Mouse (Mus musculus) heart, postnatal 0 days (tissue): ENCODE results near the gene Krt82.

Experiments
- CTCF ChIP-seq: IDR thresholded peaks from 2 replicates; pipeline ENCODE4 v1.5.1; 2016; ENCODE audit warnings: antibody characterized with exemption, control low read depth, low read depth
- EP300 ChIP-seq: IDR thresholded peaks from 2 replicates; pipeline ENCODE4 v1.6.1; 2016; ENCODE audit warnings: antibody characterized with exemption, low read depth

DNA sequence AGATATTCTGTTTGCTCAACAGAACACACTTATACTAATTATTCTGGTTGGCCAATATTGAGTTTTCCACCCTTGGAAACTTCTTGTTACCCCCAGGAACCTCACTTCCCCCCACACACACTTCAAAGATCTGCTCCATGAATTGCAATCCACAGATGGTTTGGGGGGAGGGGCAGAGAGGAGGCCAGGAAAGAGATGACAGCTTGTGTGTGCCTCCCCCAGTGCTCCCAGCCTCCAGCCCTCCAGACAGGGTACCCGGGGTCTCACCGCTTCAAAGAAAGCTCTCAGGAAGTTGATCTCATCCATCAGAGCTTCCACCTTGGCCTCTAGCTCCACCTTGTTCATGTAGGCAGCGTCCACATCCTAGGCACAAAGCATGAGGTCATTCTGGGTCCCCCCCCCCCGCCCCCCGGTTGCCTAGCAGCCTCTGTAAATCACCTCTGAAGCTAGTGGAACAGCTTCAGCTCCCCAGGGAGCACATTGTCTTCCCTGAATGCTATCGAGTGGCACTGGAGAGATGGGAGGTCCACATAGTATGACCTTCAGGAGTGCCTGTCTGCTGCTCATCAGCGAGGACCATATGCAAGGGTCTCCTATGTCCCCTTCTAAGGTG lies 7.7 kb upstream of the Krt82 start:
- TF ChIP-seq CTCF (no peak), EP300 (no peak)
